In the genomic region with DNA sequence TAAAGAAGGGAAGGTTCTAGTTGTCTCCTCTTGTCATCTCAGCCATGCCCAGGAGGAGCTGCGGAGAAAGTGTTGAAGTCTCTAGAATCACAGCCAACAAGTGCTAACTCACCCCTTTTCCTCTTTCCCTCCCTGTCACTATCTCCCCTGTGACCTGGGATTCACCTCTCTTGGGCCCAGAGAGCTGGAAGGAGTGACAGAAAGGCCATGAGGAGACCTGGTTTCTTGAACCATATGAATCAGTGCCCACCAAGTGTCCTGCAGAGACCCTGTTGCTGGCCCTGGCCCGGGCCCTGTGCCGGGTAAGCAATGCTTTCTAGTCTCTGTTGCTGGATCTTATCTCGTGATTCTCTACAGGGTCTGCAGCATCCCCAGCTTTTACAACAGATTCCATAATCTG, we compare ENCODE assay signal across 13 mouse cellular contexts.
DNase-seq lines count a peak whose midpoint lies in the region; ATAC-seq and TF ChIP-seq lines count a peak whose summit lies in the region.
"Had no signal": no experiment of that assay in that cellular context is flagged by ENCODE, and none has a peak within 500 bp of the region (broad histone marks: within the 10 kb centered on the region; RNA-seq: fewer than 3 reads in every experiment).

No protein-coding gene starts in this region.

- no peak for TF ChIP-seq CTCF in gastrocnemius, adult 2 months (IDR thresholded peaks at IDR 0.05)
- no peak for TF ChIP-seq CTCF in liver, adult 2 months (IDR thresholded peaks at IDR 0.05; ENCODE audit: low read depth, low read length)
- TF ChIP-seq CTCF in heart, postnatal 0 days (IDR thresholded peaks at IDR 0.05; ENCODE audit: low read depth) = no peak

- no peak for TF ChIP-seq EP300 in heart, postnatal 0 days (IDR thresholded peaks at IDR 0.05; ENCODE audit: low read depth)

- H3K36me3 ChIP-seq in hindbrain, embryonic 10.5 days = no peaks in the 10 kb centered on the region
- H3K36me3 ChIP-seq in hindbrain, embryonic 12.5 days = no peaks in the 10 kb centered on the region
- no peaks in the 10 kb centered on the region for H3K36me3 ChIP-seq in liver, adult 2 months (ENCODE audit: control insufficient read depth, insufficient read depth, low read length)
- H3K36me3 ChIP-seq in heart, postnatal 0 days (replicated peaks; ENCODE audit: control insufficient read depth, insufficient read depth, low read length) = no peaks in the 10 kb centered on the region
- no peaks in the 10 kb centered on the region for H3K36me3 ChIP-seq in forebrain, embryonic 13.5 days (ENCODE audit: poor library complexity, severe bottlenecking)

- peaks cover 9% of the 10 kb centered on the region; the same call in 1 of the 2 replicates for H3K9me3 ChIP-seq in hindbrain, embryonic 10.5 days
- H3K9me3 ChIP-seq in hindbrain, embryonic 12.5 days (replicated peaks) = no peaks in the 10 kb centered on the region
- H3K9me3 ChIP-seq in heart, postnatal 0 days (replicated peaks; ENCODE audit: control insufficient read depth, low read length) = no peaks in the 10 kb centered on the region
- 0 out of 2 replicates have a peak, but pooled peaks cover 6% of the 10 kb centered on the region for H3K9me3 ChIP-seq in forebrain, embryonic 13.5 days (replicated peaks)

- no peak for DNase-seq in gastrocnemius, adult 2 months
- DNase-seq in gastrocnemius, postnatal 14 days = no peak
- no peak for DNase-seq in hindbrain, embryonic 10.5 days (ENCODE audit: low spot score)
- DNase-seq in liver, adult 2 months (ENCODE audit: extremely low read depth, low read depth, low spot score) = no peak
- no peak for DNase-seq in liver
- DNase-seq in heart, postnatal 0 days (ENCODE audit: low spot score) = no peak
- DNase-seq: adrenal gland, postnatal 25 days; cerebellum, adult 9-11 months; midbrain, embryonic 14.5 days had no signal

- H3K79me2 ChIP-seq in liver, adult 2 months (ENCODE audit: control insufficient read depth, insufficient read depth, low read length) = no peaks in the 10 kb centered on the region

- peaks cover 25% of the 10 kb centered on the region for H3K4me1 ChIP-seq in hindbrain, embryonic 10.5 days (replicated peaks)
- H3K4me1 ChIP-seq in hindbrain, embryonic 12.5 days = peaks cover 22% of the 10 kb centered on the region
- no peaks in the 10 kb centered on the region; the same call in 1 of the 2 replicates for H3K4me1 ChIP-seq in liver, adult 2 months (ENCODE audit: control insufficient read depth, insufficient read depth, low read length)
- H3K4me1 ChIP-seq in heart, postnatal 0 days (ENCODE audit: control insufficient read depth, insufficient read depth) = peaks cover 22% of the 10 kb centered on the region
- peaks cover 25% of the 10 kb centered on the region for H3K4me1 ChIP-seq in forebrain, embryonic 13.5 days

- intact Hi-C loops in gastrocnemius, adult 2 months (cut with DNase I) = no loop called here
- intact Hi-C loops in gastrocnemius, postnatal 14 days (cut with DNase I; ENCODE audit: low total_unique reads) = no loop called here

- no peaks in the 10 kb centered on the region for H3K27me3 ChIP-seq in hindbrain, embryonic 10.5 days (ENCODE audit: insufficient read depth, poor library complexity, severe bottlenecking)
- H3K27me3 ChIP-seq in hindbrain, embryonic 12.5 days = no peaks in the 10 kb centered on the region
- no peaks in the 10 kb centered on the region for H3K27me3 ChIP-seq in liver, adult 2 months (ENCODE audit: control insufficient read depth, insufficient read depth, low read length)
- no peaks in the 10 kb centered on the region for H3K27me3 ChIP-seq in heart, postnatal 0 days (ENCODE audit: control insufficient read depth, insufficient read depth, low read length)
- no peaks in the 10 kb centered on the region for H3K27me3 ChIP-seq in forebrain, embryonic 13.5 days
- H3K27me3 ChIP-seq: CH12.LX had no signal

- ATAC-seq in hindbrain, embryonic 12.5 days (ENCODE audit: low FRiP score) = no peak
- no peak for ATAC-seq in heart, postnatal 0 days (ENCODE audit: insufficient read depth, low read depth)
- no peak for ATAC-seq in forebrain, embryonic 13.5 days
- ATAC-seq: intestine, postnatal 0 days had no signal

- H3K27ac ChIP-seq in gastrocnemius, adult 2 months = peak overlapping the region; percentile 87
- peak overlapping the region; percentile 35; the same call in 1 of the 2 replicates for H3K27ac ChIP-seq in hindbrain, embryonic 10.5 days
- H3K27ac ChIP-seq in hindbrain, embryonic 12.5 days = no peak overlapping the region
- peak overlapping the region; percentile 24; the same call in 1 of the 2 replicates for H3K27ac ChIP-seq in liver, adult 2 months (replicated peaks; ENCODE audit: insufficient read depth, low read depth, low read length)
- peak overlapping the region; percentile 91 for H3K27ac ChIP-seq in heart, postnatal 0 days (ENCODE audit: low read depth)
- H3K27ac ChIP-seq in forebrain, embryonic 13.5 days = no peak overlapping the region

- TF ChIP-seq POLR2A in liver, adult 2 months (IDR thresholded peaks at IDR 0.05; ENCODE audit: extremely low read depth, insufficient read depth, low read length) = no peak

- no peak overlapping the region for H3K9ac ChIP-seq in hindbrain, embryonic 12.5 days
- H3K9ac ChIP-seq in liver, adult 2 months (ENCODE audit: low read depth, low read length) = no peak overlapping the region
- H3K9ac ChIP-seq in heart, postnatal 0 days (replicated peaks; ENCODE audit: low read depth, low read length) = no peak overlapping the region
- no peak overlapping the region for H3K9ac ChIP-seq in forebrain, embryonic 13.5 days

- WGBS in hindbrain, embryonic 10.5 days = 89% methylated on average over 4 of the region's 4 CpGs
- 90% methylated on average over 4 of the region's 4 CpGs for WGBS in hindbrain, embryonic 12.5 days
- WGBS in liver, adult 2 months = 69% methylated on average over 4 of the region's 4 CpGs
- 53% methylated on average over 4 of the region's 4 CpGs for WGBS in heart, postnatal 0 days
- 92% methylated on average over 4 of the region's 4 CpGs for WGBS in forebrain, embryonic 13.5 days

- no peak overlapping the region for H3K4me2 ChIP-seq in hindbrain, embryonic 12.5 days (replicated peaks)
- no peak overlapping the region for H3K4me2 ChIP-seq in heart, postnatal 0 days (ENCODE audit: low read depth, low read length)
- no peak overlapping the region for H3K4me2 ChIP-seq in forebrain, embryonic 13.5 days

- no peak overlapping the region for H3K4me3 ChIP-seq in gastrocnemius, adult 2 months
- no peak overlapping the region for H3K4me3 ChIP-seq in hindbrain, embryonic 10.5 days
- H3K4me3 ChIP-seq in hindbrain, embryonic 12.5 days = no peak overlapping the region
- H3K4me3 ChIP-seq in liver, adult 2 months (ENCODE audit: insufficient read depth, low read depth, low read length) = no peak overlapping the region
- H3K4me3 ChIP-seq in heart, postnatal 0 days (ENCODE audit: low read depth, low read length) = no peak overlapping the region
- no peak overlapping the region for H3K4me3 ChIP-seq in forebrain, embryonic 13.5 days

Comparison
In these comparisons a context has a peak if more than half of its experiments do, and no peak if none do; other contexts are left out.
1. H3K27ac ChIP-seq: peak in gastrocnemius, adult 2 months (single experiment), hindbrain, embryonic 10.5 days (single experiment), liver, adult 2 months (single experiment) and heart, postnatal 0 days (single experiment); none in hindbrain, embryonic 12.5 days (single experiment) and forebrain, embryonic 13.5 days (single experiment).